Mouse (Mus musculus) forebrain, postnatal 0 days (tissue): Measurements from ENCODE around the gene 4933416C03Rik. TPM values are rescaled to one million over a fixed set of nuclear protein-coding genes. Genes with fewer than 3 reads are reported as not detected.

Experiments used
- ATAC-seq: fragments of 200-750 bp; cut with Nextera tagmentation; 2 replicates; pipeline ENCODE4 v1.8.0; 2017; ENCODE audit warnings: mild to moderate bottlenecking, moderate library complexity
- DNase-seq: peaks from one replicate; pipeline ENCODE4 v3.0.0-alpha.2; 2015
- H3K27ac ChIP-seq: fragments of 300-500 bp; sonication (generic); 2 replicates; pipeline ENCODE4 v1.5.1; 2014; ENCODE audit warnings: low read depth, mild to moderate bottlenecking, antibody characterized with exemption, low read length, moderate library complexity, mixed read lengths
- H3K27me3 ChIP-seq: fragments of 300-500 bp; sonication (generic); 2 replicates; pipeline ENCODE4 v1.6.1; 2014; ENCODE audit warnings: mild to moderate bottlenecking, low read length, mixed read lengths; ENCODE audit not compliant: insufficient read depth
- H3K36me3 ChIP-seq: fragments of 300-500 bp; sonication (generic); 2 replicates; pipeline ENCODE4 v1.6.1; 2014; ENCODE audit warnings: mild to moderate bottlenecking, moderate library complexity; ENCODE audit not compliant: insufficient read depth
- H3K4me1 ChIP-seq: fragments of 300-500 bp; sonication (generic); 2 replicates; pipeline ENCODE4 v1.6.1; 2014; ENCODE audit warnings: antibody characterized with exemption; ENCODE audit not compliant: insufficient read depth
- H3K4me2 ChIP-seq: fragments of 300-500 bp; sonication (generic); 2 replicates; pipeline ENCODE4 v1.6.1; 2014; ENCODE audit warnings: low read depth, mild to moderate bottlenecking, moderate library complexity
- H3K4me3 ChIP-seq: fragments of 300-500 bp; sonication (generic); 2 replicates; pipeline ENCODE4 v1.5.1; 2014; ENCODE audit warnings: low read depth, low read length, mixed read lengths
- H3K9ac ChIP-seq: fragments of 300-500 bp; sonication (generic); 2 replicates; pipeline ENCODE4 v1.6.1; 2014; ENCODE audit warnings: mild to moderate bottlenecking
- H3K9me3 ChIP-seq: fragments of 300-500 bp; sonication (generic); 2 replicates; pipeline ENCODE4 v1.6.1; 2016; ENCODE audit warnings: low read length
- CTCF ChIP-seq: sonication (generic); IDR thresholded peaks from 2 replicates; pipeline ENCODE4 v1.5.1; 2016; ENCODE audit warnings: antibody characterized with exemption, control low read depth, low read depth
- WGBS: fragments of 180-500 bp; shearing (Covaris S2); extraction: QIAGEN DNeasy Blood & Tissue Kit; methylation state at CpG from one replicate; pipeline ENCODE4 v1.1.7; 2014; 5-methylcytosine and 5-hydroxymethylcytosine counted together
- polyA plus RNA-seq: library from polyadenylated mRNA; unstranded; fragments of >200 nt; fragmentation: Nextera tagmentation; extraction: Ambion mirVana; gene quantifications from 2 replicates; pipeline ENCODE4 v1.2.1, GENCODE M21; 2015
- total RNA-seq: library from RNA; depleted of rRNA; stranded (reverse); fragments of >200 nt; gene quantifications from 2 replicates; pipeline ENCODE4 v1.2.3, GENCODE M21; 2014; rRNA removed

4933416C03Rik gene
- total and polyA plus RNA-seq, 2 experiments from 2014 or later: not detected

DNA sequence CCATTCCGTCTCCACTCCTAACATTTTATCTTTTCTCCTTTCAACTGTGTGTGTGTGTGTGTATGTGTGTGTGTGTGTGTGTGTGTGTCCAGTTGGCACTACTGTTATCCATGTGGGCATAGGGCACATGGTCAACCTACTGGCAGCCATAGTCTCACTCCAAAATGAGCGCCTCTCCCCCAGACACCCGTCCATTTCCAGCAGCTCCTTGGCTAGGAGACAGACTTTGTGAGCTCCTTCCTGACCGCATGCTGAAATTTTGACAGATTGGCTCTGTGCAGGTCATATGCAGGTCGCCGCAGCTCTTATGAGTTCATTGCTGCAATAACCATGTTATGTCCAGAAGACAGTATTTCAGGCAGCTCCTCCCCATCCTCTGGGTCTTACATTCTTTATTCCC, 32.9 kb downstream of the 4933416C03Rik start:
- whole genome bisulfite sequencing: 90% methylated on average over 6 of the region's 6 CpGs
- H3K27ac ChIP-seq: no peak overlapping the region
- ATAC-seq (no peak), DNase-seq (no peak)
- no peaks in the 10 kb centered on the region for H3K9me3 ChIP-seq
- no peaks in the 10 kb centered on the region for H3K36me3 ChIP-seq
- H3K9ac ChIP-seq: no peak overlapping the region
- no peaks in the 10 kb centered on the region for H3K27me3 ChIP-seq
- no peak overlapping the region for H3K4me3 ChIP-seq
- no peaks in the 10 kb centered on the region for H3K4me1 ChIP-seq
- TF ChIP-seq CTCF: no peak
- no peak overlapping the region for H3K4me2 ChIP-seq

DNA sequence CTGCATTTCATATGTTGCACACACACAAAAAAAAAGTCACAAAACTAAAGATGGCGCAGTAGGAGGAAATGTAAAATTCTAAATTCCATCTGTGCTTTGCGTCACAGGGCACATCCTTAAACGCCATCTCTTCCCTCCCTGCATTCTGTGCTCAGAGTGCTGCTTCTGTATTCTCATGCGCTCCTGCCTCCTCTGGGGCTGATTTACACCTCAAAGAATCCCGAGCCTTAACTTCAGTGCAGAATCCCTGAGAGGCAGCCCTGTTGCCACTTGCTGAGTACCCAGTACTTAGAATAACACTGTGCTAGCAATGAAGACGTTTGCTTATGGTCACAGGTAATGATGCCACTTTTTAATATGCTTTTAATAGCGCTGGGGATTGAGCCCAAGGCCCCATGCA, 34.3 kb downstream of the 4933416C03Rik start:
- Histone ChIP-seq H3K4me1 (no peaks in the 10 kb centered on the region), H3K27me3 (no peaks in the 10 kb centered on the region), H3K4me2 (no peak overlapping the region), H3K9me3 (no peaks in the 10 kb centered on the region), H3K4me3 (no peak overlapping the region), H3K36me3 (no peaks in the 10 kb centered on the region), H3K27ac (no peak overlapping the region), H3K9ac (no peak overlapping the region)
- no peak for TF ChIP-seq CTCF
- DNase-seq: no peak
- WGBS: 29% methylated on average over 7 of the region's 7 CpGs
- no peak for ATAC-seq

DNA sequence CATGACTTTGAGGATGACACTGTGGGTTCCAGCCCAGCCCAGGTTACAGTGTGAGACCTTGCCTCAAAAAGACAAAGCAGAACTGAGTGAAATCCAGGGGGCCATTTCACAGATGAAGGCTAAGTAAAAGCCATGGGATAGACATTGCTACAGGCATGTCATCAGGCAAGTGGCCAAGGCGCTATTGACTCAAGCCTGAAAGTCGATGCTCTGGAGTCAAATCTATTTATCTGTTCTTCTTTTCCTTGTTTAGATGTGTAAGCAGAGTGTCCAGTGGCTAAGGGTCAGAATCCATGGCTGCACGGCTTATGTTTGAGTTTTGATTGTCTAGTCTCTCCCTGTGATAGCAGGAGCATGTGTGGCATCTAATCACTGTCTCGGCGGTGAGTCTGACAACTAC, 35.1 kb downstream of the 4933416C03Rik start:
- Histone ChIP-seq H3K36me3 (no peaks in the 10 kb centered on the region), H3K9me3 (no peaks in the 10 kb centered on the region), H3K4me1 (no peaks in the 10 kb centered on the region), H3K27me3 (no peaks in the 10 kb centered on the region), H3K9ac (no peak overlapping the region), H3K27ac (no peak overlapping the region), H3K4me2 (no peak overlapping the region), H3K4me3 (no peak overlapping the region)
- ATAC-seq (no peak), DNase-seq (no peak)
- TF ChIP-seq CTCF: no peak
- WGBS: 77% methylated on average over 5 of the region's 5 CpGs

DNA sequence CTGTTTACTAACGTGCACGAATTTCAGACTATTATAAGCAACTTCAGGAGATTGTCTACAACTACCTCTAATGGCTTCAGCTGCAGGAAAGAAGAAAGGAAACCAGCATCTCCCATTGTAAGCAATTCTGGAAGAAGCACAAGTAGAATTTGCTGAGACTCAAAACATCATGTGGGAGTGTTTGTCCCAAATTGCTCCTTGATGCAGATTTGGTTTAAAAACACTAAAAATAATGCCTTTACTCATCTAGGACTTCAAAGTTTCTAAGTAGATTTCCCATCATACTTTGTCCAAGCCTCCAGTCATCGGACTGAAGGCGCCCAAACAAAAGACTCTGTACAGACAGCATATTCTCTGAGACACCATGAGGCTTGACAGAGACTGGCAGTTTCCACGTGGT, 37.8 kb downstream of the 4933416C03Rik start:
- no peak overlapping the region for H3K9ac ChIP-seq
- no peak overlapping the region for H3K27ac ChIP-seq
- WGBS: 86% methylated on average over 5 of the region's 5 CpGs
- no peaks in the 10 kb centered on the region for H3K36me3 ChIP-seq
- TF ChIP-seq CTCF: no peak
- ATAC-seq (no peak), DNase-seq (no peak)
- H3K4me3 ChIP-seq: no peak overlapping the region
- H3K27me3 ChIP-seq: no peaks in the 10 kb centered on the region
- H3K9me3 ChIP-seq: no peaks in the 10 kb centered on the region
- H3K4me1 ChIP-seq: no peaks in the 10 kb centered on the region
- H3K4me2 ChIP-seq: no peak overlapping the region

Other genes with a start within 250 kb of the 4933416C03Rik start
- 19.3 and 19.6 TPM in 2 replicates for gene Ptprr, start 95.7 kb downstream of the 4933416C03Rik start, total RNA-seq
- 17.2 and 21.3 TPM in 2 replicates for gene Ptprr, start 95.7 kb downstream of the 4933416C03Rik start, polyA plus RNA-seq
- 6.3 and 9.8 TPM in 2 replicates for gene Ptprb, start 161.6 kb upstream of the 4933416C03Rik start, total RNA-seq
- 1.4 and 2.3 TPM in 2 replicates for gene Ptprb, start 161.6 kb upstream of the 4933416C03Rik start, polyA plus RNA-seq